ENCODE assay signal across 10 mouse cellular contexts in genomic region chr10:80170052-80170451, GRCm38 (mm10). TPM values are rescaled to one million over a fixed set of nuclear protein-coding genes. Genes with fewer than 3 reads are reported as not detected.
DNase-seq lines count a peak whose midpoint lies in the region; ATAC-seq and TF ChIP-seq lines count a peak whose summit lies in the region.
"Had no signal": no experiment of that assay in that cellular context is flagged by ENCODE, and none has a peak within 500 bp of the region (broad histone marks: within the 10 kb centered on the region; RNA-seq: fewer than 3 reads in every experiment).

No protein-coding gene starts in this region.

- no peak for TF ChIP-seq CTCF in kidney, postnatal 0 days (IDR thresholded peaks at IDR 0.05; ENCODE audit: low read depth)

- 0 out of 2 replicates have a peak overlapping the region, but pooled peaks have one; percentile 13 for H3K27ac ChIP-seq in forebrain, embryonic 12.5 days
- no peak overlapping the region for H3K27ac ChIP-seq in forebrain, embryonic 11.5 days (ENCODE audit: low read depth, low read length)
- H3K27ac ChIP-seq in kidney, postnatal 0 days: no peak overlapping the region
- H3K27ac ChIP-seq in embryonic facial prominence, embryonic 10.5 days (replicated peaks): no peak overlapping the region
- H3K27ac ChIP-seq: embryonic facial prominence, embryonic 15.5 days had no signal

- WGBS in forebrain, embryonic 12.5 days: 95% methylated on average over 16 of the region's 16 CpGs
- 96% methylated on average over 16 of the region's 16 CpGs for WGBS in forebrain, embryonic 11.5 days
- 95% methylated on average over 16 of the region's 16 CpGs for WGBS in kidney, postnatal 0 days
- WGBS in embryonic facial prominence, embryonic 10.5 days: 97% methylated on average over 16 of the region's 16 CpGs

- ATAC-seq in forebrain, embryonic 12.5 days (ENCODE audit: low FRiP score): no peak
- no peak for ATAC-seq in forebrain, embryonic 11.5 days (replicated peaks; ENCODE audit: low FRiP score)
- no peak for ATAC-seq in kidney, postnatal 0 days (replicated peaks; ENCODE audit: low FRiP score, low read depth)

- H3K36me3 ChIP-seq in forebrain, embryonic 12.5 days (replicated peaks): peaks cover 29% of the 10 kb centered on the region
- peaks cover 17% of the 10 kb centered on the region for H3K36me3 ChIP-seq in forebrain, embryonic 11.5 days (ENCODE audit: control insufficient read depth, insufficient read depth, low read length)
- H3K36me3 ChIP-seq in kidney, postnatal 0 days (ENCODE audit: insufficient read depth, low read length): peaks cover 29% of the 10 kb centered on the region
- H3K36me3 ChIP-seq in embryonic facial prominence, embryonic 10.5 days (replicated peaks): peaks cover 39% of the 10 kb centered on the region

- H3K27me3 ChIP-seq in forebrain, embryonic 12.5 days: no peaks in the 10 kb centered on the region
- no peaks in the 10 kb centered on the region for H3K27me3 ChIP-seq in forebrain, embryonic 11.5 days (ENCODE audit: control insufficient read depth, insufficient read depth, low read length)
- no peaks in the 10 kb centered on the region for H3K27me3 ChIP-seq in kidney, postnatal 0 days (ENCODE audit: insufficient read depth, low read length)
- H3K27me3 ChIP-seq in embryonic facial prominence, embryonic 10.5 days (replicated peaks; ENCODE audit: low read depth, poor library complexity, severe bottlenecking): no peaks in the 10 kb centered on the region
- H3K27me3 ChIP-seq: embryonic facial prominence, embryonic 15.5 days had no signal

- no peak overlapping the region for H3K4me2 ChIP-seq in forebrain, embryonic 12.5 days
- H3K4me2 ChIP-seq in forebrain, embryonic 11.5 days (ENCODE audit: low read depth, low read length, severe bottlenecking): no peak overlapping the region
- no peak overlapping the region for H3K4me2 ChIP-seq in kidney, postnatal 0 days (ENCODE audit: low read length)
- H3K4me2 ChIP-seq: embryonic facial prominence, embryonic 15.5 days had no signal

- H3K9me3 ChIP-seq in forebrain, embryonic 12.5 days: no peaks in the 10 kb centered on the region
- H3K9me3 ChIP-seq in forebrain, embryonic 11.5 days (ENCODE audit: control insufficient read depth, low read length): no peaks in the 10 kb centered on the region
- H3K9me3 ChIP-seq in kidney, postnatal 0 days (replicated peaks; ENCODE audit: low read length): no peaks in the 10 kb centered on the region
- H3K9me3 ChIP-seq in embryonic facial prominence, embryonic 10.5 days: no peaks in the 10 kb centered on the region
- H3K9me3 ChIP-seq: embryonic facial prominence, embryonic 15.5 days had no signal

- no peak for DNase-seq in forebrain, embryonic 11.5 days (ENCODE audit: low spot score)
- DNase-seq in kidney, postnatal 0 days (ENCODE audit: low spot score): no peak
- no peak for DNase-seq in kidney, adult 11 months
- DNase-seq in embryonic facial prominence, embryonic 10.5 days (ENCODE audit: low spot score): no peak
- peak; percentile 8 for DNase-seq in induced T-regulatory cell, adult 2 months (ENCODE audit: low read depth)
- DNase-seq in urinary bladder, adult 18-20 months (ENCODE audit: low spot score in 2 of 2): no peak
- DNase-seq: gastrocnemius, postnatal 10 days; right cerebral cortex, postnatal 4 days had no signal

- 0 out of 2 replicates have a peak overlapping the region, but pooled peaks have one; percentile 29 for H3K9ac ChIP-seq in forebrain, embryonic 12.5 days
- no peak overlapping the region for H3K9ac ChIP-seq in forebrain, embryonic 11.5 days (ENCODE audit: low read length)
- H3K9ac ChIP-seq in kidney, postnatal 0 days (ENCODE audit: low read depth, low read length): peak overlapping the region; percentile 8; the same call in 1 of the 2 replicates
- H3K9ac ChIP-seq: embryonic facial prominence, embryonic 15.5 days had no signal

- peaks cover 68% of the 10 kb centered on the region for H3K4me1 ChIP-seq in forebrain, embryonic 12.5 days
- peaks cover 24% of the 10 kb centered on the region for H3K4me1 ChIP-seq in forebrain, embryonic 11.5 days (replicated peaks; ENCODE audit: control insufficient read depth, insufficient read depth, low read length)
- peaks cover 24% of the 10 kb centered on the region for H3K4me1 ChIP-seq in kidney, postnatal 0 days (replicated peaks; ENCODE audit: insufficient read depth, low read length)
- peaks cover 72% of the 10 kb centered on the region for H3K4me1 ChIP-seq in embryonic facial prominence, embryonic 10.5 days

- no peak overlapping the region; the same call in 1 of the 2 replicates for H3K4me3 ChIP-seq in forebrain, embryonic 12.5 days (replicated peaks)
- no peak overlapping the region for H3K4me3 ChIP-seq in forebrain, embryonic 11.5 days (ENCODE audit: low read depth, low read length)
- H3K4me3 ChIP-seq in kidney, postnatal 0 days (replicated peaks; ENCODE audit: low read depth, low read length): no peak overlapping the region
- 0 out of 2 replicates have a peak overlapping the region, but pooled peaks have one; percentile 21 for H3K4me3 ChIP-seq in embryonic facial prominence, embryonic 10.5 days
- H3K4me3 ChIP-seq: embryonic facial prominence, embryonic 15.5 days had no signal

RNA-seq across cellular contexts. Expression of gene 1600002K03Rik, which starts 2.7 kb away (rescaled TPM):
- 11.1 and 11.6 TPM in 2 replicates for polyA plus RNA-seq in forebrain, embryonic 12.5 days (2016; fragmentation: Nextera tagmentation; extraction: Ambion mirVana)
- polyA plus RNA-seq in forebrain, embryonic 11.5 days (2014; fragmentation: Nextera tagmentation; extraction: Ambion mirVana): 6.4 and 8.3 TPM in 2 replicates
- polyA plus RNA-seq in kidney, postnatal 0 days (2015; fragmentation: Nextera tagmentation; extraction: Ambion mirVana): 9.3 and 11.0 TPM in 2 replicates
- 10.8 and 12.0 TPM in 2 replicates for polyA plus RNA-seq in embryonic facial prominence, embryonic 10.5 days (2016; fragmentation: Nextera tagmentation; extraction: Ambion mirVana)

RNA-seq across cellular contexts. Expression of gene Cirbp, which starts 4.3 kb away (rescaled TPM):
- 224 and 240 TPM in 2 replicates for polyA plus RNA-seq in forebrain, embryonic 12.5 days (2016; fragmentation: Nextera tagmentation; extraction: Ambion mirVana)
- 82.0 and 83.4 TPM in 2 replicates for polyA plus RNA-seq in forebrain, embryonic 11.5 days (2014; fragmentation: Nextera tagmentation; extraction: Ambion mirVana)
- 290 and 317 TPM in 2 replicates for polyA plus RNA-seq in kidney, postnatal 0 days (2015; fragmentation: Nextera tagmentation; extraction: Ambion mirVana)
- polyA plus RNA-seq in embryonic facial prominence, embryonic 10.5 days (2016; fragmentation: Nextera tagmentation; extraction: Ambion mirVana): 93.2 and 110 TPM in 2 replicates

RNA-seq across cellular contexts. Expression of gene Efna2, which starts 9.2 kb away (rescaled TPM):
- 36.4 and 48.9 TPM in 2 replicates for polyA plus RNA-seq in forebrain, embryonic 12.5 days (2016; fragmentation: Nextera tagmentation; extraction: Ambion mirVana)
- 48.8 and 50.7 TPM in 2 replicates for polyA plus RNA-seq in forebrain, embryonic 11.5 days (2014; fragmentation: Nextera tagmentation; extraction: Ambion mirVana)
- 10.2 and 10.5 TPM in 2 replicates for polyA plus RNA-seq in kidney, postnatal 0 days (2015; fragmentation: Nextera tagmentation; extraction: Ambion mirVana)
- polyA plus RNA-seq in embryonic facial prominence, embryonic 10.5 days (2016; fragmentation: Nextera tagmentation; extraction: Ambion mirVana): 45.2 and 50.1 TPM in 2 replicates

RNA-seq across cellular contexts. Expression of gene Midn, which starts 22.0 kb away (rescaled TPM):
- 45.0 and 50.3 TPM in 2 replicates for polyA plus RNA-seq in forebrain, embryonic 12.5 days (2016; fragmentation: Nextera tagmentation; extraction: Ambion mirVana)
- polyA plus RNA-seq in forebrain, embryonic 11.5 days (2014; fragmentation: Nextera tagmentation; extraction: Ambion mirVana): 58.3 and 66.4 TPM in 2 replicates
- 13.7 and 18.6 TPM in 2 replicates for polyA plus RNA-seq in kidney, postnatal 0 days (2015; fragmentation: Nextera tagmentation; extraction: Ambion mirVana)
- polyA plus RNA-seq in embryonic facial prominence, embryonic 10.5 days (2016; fragmentation: Nextera tagmentation; extraction: Ambion mirVana): 22.2 TPM in 2 replicates

RNA-seq across cellular contexts. Expression of gene Cbarp, which starts 29.4 kb away (rescaled TPM):
- 13.2 and 13.8 TPM in 2 replicates for polyA plus RNA-seq in forebrain, embryonic 12.5 days (2016; fragmentation: Nextera tagmentation; extraction: Ambion mirVana)
- 10.4 and 15.0 TPM in 2 replicates for polyA plus RNA-seq in forebrain, embryonic 11.5 days (2014; fragmentation: Nextera tagmentation; extraction: Ambion mirVana)
- polyA plus RNA-seq in kidney, postnatal 0 days (2015; fragmentation: Nextera tagmentation; extraction: Ambion mirVana): 4.7 and 6.4 TPM in 2 replicates
- 4.9 and 8.5 TPM in 2 replicates for polyA plus RNA-seq in embryonic facial prominence, embryonic 10.5 days (2016; fragmentation: Nextera tagmentation; extraction: Ambion mirVana)
